Comparison of ENCODE assay signal across 7 mouse cellular contexts in genomic region chr11:115384587-115384986, GRCm38 (mm10). TPM values are rescaled to one million over a fixed set of nuclear protein-coding genes. Genes with fewer than 3 reads are reported as not detected.
DNase-seq lines count a peak whose midpoint lies in the region; ATAC-seq and TF ChIP-seq lines count a peak whose summit lies in the region.

No protein-coding gene starts in this region.

- H3K27ac ChIP-seq in liver, embryonic 12.5 days, result peak overlapping the region; percentile 33; the same call in 1 of the 2 replicates
- H3K27ac ChIP-seq in embryonic facial prominence, embryonic 10.5 days (replicated peaks), result peak overlapping the region; percentile 61
- no peak overlapping the region for H3K27ac ChIP-seq in hindbrain, embryonic 14.5 days

- DNase-seq in liver, result no peak
- DNase-seq in embryonic facial prominence, embryonic 10.5 days (ENCODE audit: low spot score), result peak; percentile 38
- DNase-seq in hindbrain, embryonic 14.5 days (ENCODE audit: low spot score), result no peak
- no peak for DNase-seq in layer of hippocampus, adult 11-12 months (ENCODE audit: low spot score)

- H3K9me3 ChIP-seq in liver, embryonic 12.5 days (replicated peaks), result no peaks in the 10 kb centered on the region
- H3K9me3 ChIP-seq in embryonic facial prominence, embryonic 10.5 days, result no peaks in the 10 kb centered on the region
- no peaks in the 10 kb centered on the region for H3K9me3 ChIP-seq in hindbrain, embryonic 14.5 days (ENCODE audit: control insufficient read depth, low read length)

- H3ac ChIP-seq in myocyte (ENCODE audit: control insufficient read depth, insufficient read length), result no peak overlapping the region

- no peak overlapping the region for H3K4me3 ChIP-seq in liver, embryonic 12.5 days
- H3K4me3 ChIP-seq in embryonic facial prominence, embryonic 10.5 days, result peak overlapping the region; percentile 92
- H3K4me3 ChIP-seq in hindbrain, embryonic 14.5 days (replicated peaks; ENCODE audit: low read length), result peak overlapping the region; percentile 83; the same call in 1 of the 2 replicates
- H3K4me3 ChIP-seq in myocyte, result peak overlapping the region; percentile 71

- no peak overlapping the region for H3K4me2 ChIP-seq in liver, embryonic 12.5 days
- H3K4me2 ChIP-seq in hindbrain, embryonic 14.5 days (replicated peaks), result peak overlapping the region; percentile 93
- H3K4me2 ChIP-seq in myocyte (ENCODE audit: low read depth), result peak overlapping the region; percentile 66

- ATAC-seq in liver, embryonic 12.5 days, result no peak
- ATAC-seq in hindbrain, embryonic 14.5 days (ENCODE audit: low FRiP score), result no peak
- ATAC-seq in inflammation-experienced regulatory T-cells, adult 6 months, result no peak

- H3K27me3 ChIP-seq in liver, embryonic 12.5 days (replicated peaks), result peaks cover 71% of the 10 kb centered on the region
- H3K27me3 ChIP-seq in embryonic facial prominence, embryonic 10.5 days (replicated peaks; ENCODE audit: low read depth, poor library complexity, severe bottlenecking), result peaks cover 17% of the 10 kb centered on the region
- H3K27me3 ChIP-seq in hindbrain, embryonic 14.5 days (ENCODE audit: control insufficient read depth, insufficient read depth, low read length), result no peaks in the 10 kb centered on the region
- no peaks in the 10 kb centered on the region for H3K27me3 ChIP-seq in myocyte (ENCODE audit: control insufficient read depth, insufficient read depth, insufficient read length)

- TF ChIP-seq POLR2A in myocyte (IDR thresholded peaks at IDR 0.05; ENCODE audit: insufficient read length, low read depth), result no peak

- H3K9ac ChIP-seq in liver, embryonic 12.5 days, result no peak overlapping the region
- peak overlapping the region; percentile 91 for H3K9ac ChIP-seq in hindbrain, embryonic 14.5 days

- H3K4me1 ChIP-seq in liver, embryonic 12.5 days, result no peaks in the 10 kb centered on the region
- H3K4me1 ChIP-seq in embryonic facial prominence, embryonic 10.5 days, result peaks cover 51% of the 10 kb centered on the region
- H3K4me1 ChIP-seq in hindbrain, embryonic 14.5 days (replicated peaks; ENCODE audit: control insufficient read depth, insufficient read depth, low read length), result peaks cover 33% of the 10 kb centered on the region

- 70% methylated on average over 5 of the region's 5 CpGs for WGBS in liver, embryonic 12.5 days (ENCODE audit: insufficient replicate concordance)
- 48% methylated on average over 5 of the region's 5 CpGs for WGBS in embryonic facial prominence, embryonic 10.5 days
- 81% methylated on average over 5 of the region's 5 CpGs for WGBS in hindbrain, embryonic 14.5 days

- no peaks in the 10 kb centered on the region for H3K36me3 ChIP-seq in liver, embryonic 12.5 days
- peaks cover 15% of the 10 kb centered on the region for H3K36me3 ChIP-seq in embryonic facial prominence, embryonic 10.5 days (replicated peaks)
- H3K36me3 ChIP-seq in hindbrain, embryonic 14.5 days (replicated peaks; ENCODE audit: control insufficient read depth, insufficient read depth), result peaks cover 5% of the 10 kb centered on the region; the same call in 1 of the 2 replicates
- peaks cover 8% of the 10 kb centered on the region for H3K36me3 ChIP-seq in myocyte (ENCODE audit: control insufficient read depth, insufficient read depth)

- H3K79me2 ChIP-seq in myocyte (ENCODE audit: control insufficient read depth, insufficient read depth), result peaks cover 73% of the 10 kb centered on the region

TF ChIP-seq in myocyte, 11 proteins besides CTCF, POLR2A, EP300 and RAD21:
- TF ChIP-seq USF1 (IDR thresholded peaks at IDR 0.05; ENCODE audit: low read depth) (no peak), SRF (IDR thresholded peaks at IDR 0.05; ENCODE audit: control insufficient read depth, insufficient read length, low read depth) (no peak), MYOG (IDR thresholded peaks at IDR 0.05; ENCODE audit: control insufficient read depth in 1 of 3, insufficient read depth in 1 of 3, insufficient read length in 2 of 3, low read depth in 2 of 3) (no peak), MYOD1 (IDR thresholded peaks at IDR 0.05; ENCODE audit: control insufficient read depth in 1 of 3, insufficient read length in 2 of 3, low read depth in 2 of 3) (no peak), E2F4 (IDR thresholded peaks at IDR 0.05; ENCODE audit: insufficient read depth) (no peak), TCF3 (IDR thresholded peaks at IDR 0.05; ENCODE audit: insufficient read length, low read depth) (no peak), REST (IDR thresholded peaks at IDR 0.05; ENCODE audit: insufficient read depth, insufficient read length) (no peak), MAX (IDR thresholded peaks at IDR 0.05; ENCODE audit: low read depth) (no peak), TCF12 (IDR thresholded peaks at IDR 0.05; ENCODE audit: insufficient read depth, poor library complexity, severe bottlenecking) (no peak), CEBPB (IDR thresholded peaks at IDR 0.05; ENCODE audit: insufficient read depth, poor library complexity, severe bottlenecking) (no peak), POLR2AphosphoS2 (IDR thresholded peaks at IDR 0.05; ENCODE audit: insufficient read length, low read depth) (no peak)

RNA-seq across cellular contexts. Expression of gene Cdr2l, which starts 2.9 kb away (rescaled TPM):
- polyA plus RNA-seq in liver, embryonic 12.5 days (2016; fragmentation: Nextera tagmentation; extraction: Ambion mirVana), result 4.2 TPM in 2 replicates
- 15.6 and 16.4 TPM in 2 replicates for polyA plus RNA-seq in embryonic facial prominence, embryonic 10.5 days (2016; fragmentation: Nextera tagmentation; extraction: Ambion mirVana)
- polyA plus RNA-seq in hindbrain, embryonic 14.5 days (2014; fragmentation: Nextera tagmentation; extraction: Ambion mirVana), result 25.7 and 28.5 TPM in 2 replicates
- 52.8 TPM for polyA plus RNA-seq in myocyte (2012; fragmentation: generic; extraction: Trizol)
- polyA plus RNA-seq in inflammation-experienced regulatory T-cells, adult 6 months (2017; shearing (Covaris generic)), result not detected

RNA-seq across cellular contexts. Expression of gene Hid1, which starts 17.0 kb away (rescaled TPM):
- 1.8 TPM in 2 replicates for polyA plus RNA-seq in liver, embryonic 12.5 days (2016; fragmentation: Nextera tagmentation; extraction: Ambion mirVana)
- polyA plus RNA-seq in embryonic facial prominence, embryonic 10.5 days (2016; fragmentation: Nextera tagmentation; extraction: Ambion mirVana), result 8.6 and 9.6 TPM in 2 replicates
- 44.5 and 50.2 TPM in 2 replicates for polyA plus RNA-seq in hindbrain, embryonic 14.5 days (2014; fragmentation: Nextera tagmentation; extraction: Ambion mirVana)
- polyA plus RNA-seq in myocyte (2012; fragmentation: generic; extraction: Trizol), result 63.1 TPM
- polyA plus RNA-seq in inflammation-experienced regulatory T-cells, adult 6 months (2017; shearing (Covaris generic)), result 1 to 10 TPM; 1.9 to 3.4 (median 2.6) TPM

RNA-seq across cellular contexts. Expression of gene Mrpl58, which starts 19.0 kb away (rescaled TPM):
- polyA plus RNA-seq in liver, embryonic 12.5 days (2016; fragmentation: Nextera tagmentation; extraction: Ambion mirVana), result 116 and 120 TPM in 2 replicates
- polyA plus RNA-seq in embryonic facial prominence, embryonic 10.5 days (2016; fragmentation: Nextera tagmentation; extraction: Ambion mirVana), result 221 and 228 TPM in 2 replicates
- 196 and 222 TPM in 2 replicates for polyA plus RNA-seq in hindbrain, embryonic 14.5 days (2014; fragmentation: Nextera tagmentation; extraction: Ambion mirVana)
- 201 TPM for polyA plus RNA-seq in myocyte (2012; fragmentation: generic; extraction: Trizol)
- polyA plus RNA-seq in inflammation-experienced regulatory T-cells, adult 6 months (2017; shearing (Covaris generic)), result 100 to 1,000 TPM; 173 to 208 (median 179) TPM

RNA-seq across cellular contexts. Expression of gene Atp5h, which starts 35.2 kb away (rescaled TPM):
- 624 and 630 TPM in 2 replicates for polyA plus RNA-seq in liver, embryonic 12.5 days (2016; fragmentation: Nextera tagmentation; extraction: Ambion mirVana)
- polyA plus RNA-seq in embryonic facial prominence, embryonic 10.5 days (2016; fragmentation: Nextera tagmentation; extraction: Ambion mirVana), result 880 and 890 TPM in 2 replicates
- 897 and 1,000 TPM in 2 replicates for polyA plus RNA-seq in hindbrain, embryonic 14.5 days (2014; fragmentation: Nextera tagmentation; extraction: Ambion mirVana)
- 693 TPM for polyA plus RNA-seq in myocyte (2012; fragmentation: generic; extraction: Trizol)
- 100 to 1,000 TPM; 696 to 777 (median 721) TPM for polyA plus RNA-seq in inflammation-experienced regulatory T-cells, adult 6 months (2017; shearing (Covaris generic))

RNA-seq across cellular contexts. Expression of gene Kctd2, which starts 35.3 kb away (rescaled TPM):
- polyA plus RNA-seq in liver, embryonic 12.5 days (2016; fragmentation: Nextera tagmentation; extraction: Ambion mirVana), result 8.6 and 9.3 TPM in 2 replicates
- polyA plus RNA-seq in embryonic facial prominence, embryonic 10.5 days (2016; fragmentation: Nextera tagmentation; extraction: Ambion mirVana), result 14.8 and 17.3 TPM in 2 replicates
- 31.3 and 32.3 TPM in 2 replicates for polyA plus RNA-seq in hindbrain, embryonic 14.5 days (2014; fragmentation: Nextera tagmentation; extraction: Ambion mirVana)
- 27.3 TPM for polyA plus RNA-seq in myocyte (2012; fragmentation: generic; extraction: Trizol)
- polyA plus RNA-seq in inflammation-experienced regulatory T-cells, adult 6 months (2017; shearing (Covaris generic)), result 10 to 100 TPM in 2 of 3 experiments, 1 to 10 TPM in 1; 5.6 to 15.7 (median 14.9) TPM
